Mouse (Mus musculus): ENCODE measurements around the gene Gns. TPM values are rescaled to one million over a fixed set of nuclear protein-coding genes. Genes with fewer than 3 reads are reported as not detected.

The Gns gene
- polyA plus RNA-seq, 1 experiment: 17.6 TPM

GRCm38 (mm10) chr10:121419640-121420470 lies 55.0 kb downstream of the Gns start:
- H3K27me3 ChIP-seq (replicated peaks): peaks cover 26% of the 10 kb centered on the region
- TF ChIP-seq GATA1 (IDR thresholded peaks at IDR 0.05; ENCODE audit: borderline replicate concordance, low read length) (no peak), FLI1 (IDR thresholded peaks at IDR 0.05; ENCODE audit: low read length) (no peak)
- H3K36me3 ChIP-seq (replicated peaks; ENCODE audit: low read length): peaks cover 11% of the 10 kb centered on the region
- H3K4me1 ChIP-seq: peaks cover 16% of the 10 kb centered on the region; the same call in 1 of the 2 replicates
- no peak overlapping the region for H3K4me3 ChIP-seq (replicated peaks)
- H3K9me3 ChIP-seq: no peaks in the 10 kb centered on the region

- no peaks in the 10 kb centered on the region for H3K9me3 ChIP-seq
- no peak for TF ChIP-seq GATA1 (IDR thresholded peaks at IDR 0.05; ENCODE audit: borderline replicate concordance, low read length)
- TF ChIP-seq FLI1 (IDR thresholded peaks at IDR 0.05; ENCODE audit: low read length): no peak
- H3K4me3 ChIP-seq (replicated peaks): no peak overlapping the region
- H3K4me1 ChIP-seq: peaks cover 16% of the 10 kb centered on the region; the same call in 1 of the 2 replicates
- H3K36me3 ChIP-seq (replicated peaks; ENCODE audit: low read length): peaks cover 3% of the 10 kb centered on the region
- peaks cover 31% of the 10 kb centered on the region for H3K27me3 ChIP-seq (replicated peaks)
Measured at GRCm38 (mm10) chr10:121421023-121421422, 56.1 kb downstream of the Gns start.

GRCm38 (mm10) chr10:121421657-121422290 lies 56.9 kb downstream of the Gns start:
- H3K36me3 ChIP-seq (replicated peaks; ENCODE audit: low read length): peaks cover 2% of the 10 kb centered on the region
- H3K27me3 ChIP-seq (replicated peaks): peaks cover 25% of the 10 kb centered on the region
- TF ChIP-seq GATA1 (IDR thresholded peaks at IDR 0.05; ENCODE audit: borderline replicate concordance, low read length): no peak
- no peak for TF ChIP-seq FLI1 (IDR thresholded peaks at IDR 0.05; ENCODE audit: low read length)
- H3K9me3 ChIP-seq: no peaks in the 10 kb centered on the region
- no peak overlapping the region for H3K4me3 ChIP-seq (replicated peaks)
- H3K4me1 ChIP-seq: peaks cover 19% of the 10 kb centered on the region

GRCm38 (mm10) chr10:121422294-121422693 lies 57.4 kb downstream of the Gns start:
- no peaks in the 10 kb centered on the region for H3K9me3 ChIP-seq
- H3K4me1 ChIP-seq: peaks cover 24% of the 10 kb centered on the region
- H3K36me3 ChIP-seq (replicated peaks; ENCODE audit: low read length): peaks cover 2% of the 10 kb centered on the region
- no peak for TF ChIP-seq FLI1 (IDR thresholded peaks at IDR 0.05; ENCODE audit: low read length)
- no peak for TF ChIP-seq GATA1 (IDR thresholded peaks at IDR 0.05; ENCODE audit: borderline replicate concordance, low read length)
- peaks cover 24% of the 10 kb centered on the region for H3K27me3 ChIP-seq (replicated peaks)
- no peak overlapping the region for H3K4me3 ChIP-seq (replicated peaks)

- Histone ChIP-seq H3K27me3 (replicated peaks) (peaks cover 31% of the 10 kb centered on the region), H3K4me1 (peaks cover 37% of the 10 kb centered on the region), H3K4me3 (replicated peaks) (no peak overlapping the region), H3K36me3 (replicated peaks; ENCODE audit: low read length) (peaks cover 2% of the 10 kb centered on the region), H3K9me3 (no peaks in the 10 kb centered on the region)
- TF ChIP-seq GATA1 (IDR thresholded peaks at IDR 0.05; ENCODE audit: borderline replicate concordance, low read length): no peak
- no peak for TF ChIP-seq FLI1 (IDR thresholded peaks at IDR 0.05; ENCODE audit: low read length)
Measured at GRCm38 (mm10) chr10:121423541-121424349, 58.9 kb downstream of the Gns start.

- peaks cover 29% of the 10 kb centered on the region for H3K27me3 ChIP-seq (replicated peaks)
- H3K9me3 ChIP-seq: no peaks in the 10 kb centered on the region
- no peak for TF ChIP-seq FLI1 (IDR thresholded peaks at IDR 0.05; ENCODE audit: low read length)
- TF ChIP-seq GATA1 (IDR thresholded peaks at IDR 0.05; ENCODE audit: borderline replicate concordance, low read length): no peak
- H3K4me3 ChIP-seq (replicated peaks): no peak overlapping the region
- H3K4me1 ChIP-seq: peaks cover 44% of the 10 kb centered on the region
- H3K36me3 ChIP-seq (replicated peaks; ENCODE audit: low read length): peaks cover 2% of the 10 kb centered on the region
Measured at GRCm38 (mm10) chr10:121424455-121424854, 59.6 kb downstream of the Gns start.

- peaks cover 48% of the 10 kb centered on the region for H3K4me1 ChIP-seq
- peaks cover 2% of the 10 kb centered on the region for H3K36me3 ChIP-seq (replicated peaks; ENCODE audit: low read length)
- TF ChIP-seq GATA1 (IDR thresholded peaks at IDR 0.05; ENCODE audit: borderline replicate concordance, low read length) (no peak), FLI1 (IDR thresholded peaks at IDR 0.05; ENCODE audit: low read length) (no peak)
- H3K9me3 ChIP-seq: no peaks in the 10 kb centered on the region
- H3K4me3 ChIP-seq (replicated peaks): no peak overlapping the region
- peaks cover 28% of the 10 kb centered on the region for H3K27me3 ChIP-seq (replicated peaks)
Measured at GRCm38 (mm10) chr10:121425079-121425478, 60.2 kb downstream of the Gns start.

GRCm38 (mm10) chr10:121425506-121426025 lies 60.7 kb downstream of the Gns start:
- no peak overlapping the region for H3K4me3 ChIP-seq (replicated peaks)
- H3K9me3 ChIP-seq: no peaks in the 10 kb centered on the region
- peaks cover 53% of the 10 kb centered on the region for H3K4me1 ChIP-seq
- H3K36me3 ChIP-seq (replicated peaks; ENCODE audit: low read length): peaks cover 2% of the 10 kb centered on the region
- TF ChIP-seq FLI1 (IDR thresholded peaks at IDR 0.05; ENCODE audit: low read length) (no peak), GATA1 (IDR thresholded peaks at IDR 0.05; ENCODE audit: borderline replicate concordance, low read length) (no peak)
- peaks cover 33% of the 10 kb centered on the region for H3K27me3 ChIP-seq (replicated peaks)

GRCm38 (mm10) chr10:121426458-121427070 lies 61.7 kb downstream of the Gns start:
- Histone ChIP-seq H3K4me1 (peaks cover 63% of the 10 kb centered on the region), H3K4me3 (replicated peaks) (no peak overlapping the region), H3K27me3 (replicated peaks) (peaks cover 37% of the 10 kb centered on the region), H3K36me3 (replicated peaks; ENCODE audit: low read length) (peaks cover 2% of the 10 kb centered on the region), H3K9me3 (no peaks in the 10 kb centered on the region)
- TF ChIP-seq GATA1 (IDR thresholded peaks at IDR 0.05; ENCODE audit: borderline replicate concordance, low read length) (no peak), FLI1 (IDR thresholded peaks at IDR 0.05; ENCODE audit: low read length) (no peak)

Measured in megakaryocyte, embryonic 14.5 days (primary cell).